Mouse (Mus musculus) embryonic facial prominence, embryonic 11.5 days (tissue): Measurements from ENCODE around the gene Klc1. TPM values are rescaled to one million over a fixed set of nuclear protein-coding genes. Genes with fewer than 3 reads are reported as not detected.

Source experiments
- ATAC-seq: fragments of 200-750 bp; cut with Nextera tagmentation; replicated peaks from 2 replicates; pipeline ENCODE4 v1.8.0; 2017; ENCODE audit warnings: low read depth; ENCODE audit not compliant: insufficient number of reproducible peaks, low FRiP score, low TSS enrichment
- DNase-seq: peaks from one replicate; pipeline ENCODE4 v3.0.0-alpha.2; 2015; ENCODE audit warnings: low spot score
- H3K27ac ChIP-seq: fragments of 300-500 bp; sonication (generic); replicated peaks from 2 replicates; pipeline ENCODE4 v1.5.1; 2014; ENCODE audit warnings: mild to moderate bottlenecking, low read depth, low read length, control low read depth
- H3K27me3 ChIP-seq: fragments of 300-500 bp; sonication (generic); 2 replicates; pipeline ENCODE4 v1.6.1; 2014; ENCODE audit warnings: mild to moderate bottlenecking, low read length, moderate library complexity, mixed read lengths; ENCODE audit not compliant: control insufficient read depth, insufficient read depth
- H3K36me3 ChIP-seq: fragments of 300-500 bp; sonication (generic); replicated peaks from 2 replicates; pipeline ENCODE4 v1.6.1; 2014; ENCODE audit warnings: low read depth, mild to moderate bottlenecking, low read length, moderate library complexity, mixed read lengths; ENCODE audit not compliant: control insufficient read depth, insufficient read depth
- H3K4me1 ChIP-seq: fragments of 300-500 bp; sonication (generic); 2 replicates; pipeline ENCODE4 v1.6.1; 2014; ENCODE audit warnings: low read length, mixed read lengths; ENCODE audit not compliant: control insufficient read depth, insufficient read depth
- H3K4me2 ChIP-seq: fragments of 300-500 bp; sonication (generic); 2 replicates; pipeline ENCODE4 v1.6.1; 2014; ENCODE audit warnings: low read depth, mild to moderate bottlenecking, control low read depth, low read length, moderate library complexity
- H3K4me3 ChIP-seq: fragments of 300-500 bp; sonication (generic); 2 replicates; pipeline ENCODE4 v1.5.1; 2014; ENCODE audit warnings: low read depth, low read length, control low read depth
- H3K9ac ChIP-seq: fragments of 300-500 bp; sonication (generic); replicated peaks from 2 replicates; pipeline ENCODE4 v1.6.1; 2014; ENCODE audit warnings: mild to moderate bottlenecking, control low read depth, low read length
- H3K9me3 ChIP-seq: fragments of 300-500 bp; sonication (generic); replicated peaks from 2 replicates; pipeline ENCODE4 v1.6.1; 2016; ENCODE audit warnings: mild to moderate bottlenecking, low read length, inconsistent platforms, mixed read lengths; ENCODE audit not compliant: control insufficient read depth
- WGBS: fragments of 180-500 bp; shearing (Covaris S2); extraction: QIAGEN DNeasy Blood & Tissue Kit; methylation state at CpG from one replicate; pipeline ENCODE4 v1.1.7; 2014; 5-methylcytosine and 5-hydroxymethylcytosine counted together
- polyA plus RNA-seq: library from polyadenylated mRNA; unstranded; fragments of >200 nt; fragmentation: Nextera tagmentation; extraction: Ambion mirVana; gene quantifications from 2 replicates; pipeline ENCODE4 v1.2.1, GENCODE M21; 2014

The Klc1 gene
- polyA plus RNA-seq, 1 experiment from 2014 or later = 132 TPM

DNA sequence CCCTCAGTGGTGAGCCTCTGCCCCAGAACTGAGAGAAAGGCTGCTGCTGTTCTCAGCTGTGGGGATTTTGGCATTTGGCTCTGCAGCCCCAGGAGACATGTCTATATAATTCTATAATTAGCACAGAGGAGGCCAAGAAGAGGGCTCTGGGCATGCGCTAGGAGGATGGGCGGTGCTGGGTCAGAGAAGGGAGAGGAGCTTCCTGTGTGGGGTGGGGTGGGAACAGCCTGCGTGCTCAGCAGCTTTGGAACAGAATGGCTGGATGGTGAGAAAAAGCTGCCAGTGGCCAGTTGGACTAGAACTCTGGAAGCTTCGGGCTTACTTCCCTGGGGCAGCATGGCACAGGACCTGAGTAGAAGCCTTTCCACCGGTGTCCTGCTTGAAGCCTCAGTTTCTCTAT, 12.6 kb upstream of the Klc1 start:
- no peak overlapping the region for H3K27ac ChIP-seq
- 68% methylated on average over 5 of the region's 5 CpGs for WGBS
- ATAC-seq = no peak

DNA sequence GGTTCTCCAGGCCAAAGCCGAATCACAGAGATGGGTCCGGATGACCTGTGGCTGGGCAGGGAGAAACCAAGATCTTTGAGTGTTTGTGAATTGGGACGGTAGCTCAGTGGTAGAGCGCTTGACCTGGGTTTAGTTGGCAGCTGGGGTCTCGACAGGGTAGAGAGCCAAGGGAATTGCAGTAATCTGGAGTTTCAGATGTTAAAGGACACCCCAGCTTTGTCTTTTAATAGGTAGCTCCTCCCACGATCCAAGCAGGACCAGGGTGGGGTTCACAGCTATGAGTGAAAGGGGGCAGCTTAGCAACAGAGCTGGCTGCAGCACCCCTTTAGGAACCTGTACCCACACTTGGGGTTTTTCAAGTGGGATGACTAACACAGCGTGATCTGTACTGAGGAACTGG, 11.2 kb upstream of the Klc1 start:
- WGBS = 79% methylated on average over 7 of the region's 7 CpGs
- no peaks in the 10 kb centered on the region for H3K27me3 ChIP-seq

More for the DNA sequence above, 12.6 kb upstream of the Klc1 start:
- Histone ChIP-seq H3K4me3 (no peak overlapping the region), H3K36me3 (no peaks in the 10 kb centered on the region), H3K4me1 (no peaks in the 10 kb centered on the region), H3K27me3 (no peaks in the 10 kb centered on the region), H3K9me3 (no peaks in the 10 kb centered on the region), H3K9ac (no peak overlapping the region), H3K4me2 (no peak overlapping the region)
- DNase-seq = peak; percentile 26

GRCm38 (mm10) chr12:111750739-111751138, 7.9 kb upstream of the Klc1 start:
- DNase-seq (no peak), ATAC-seq (no peak)
- Histone ChIP-seq H3K4me2 (no peak overlapping the region), H3K9me3 (no peaks in the 10 kb centered on the region), H3K9ac (no peak overlapping the region), H3K27ac (no peak overlapping the region), H3K4me3 (no peak overlapping the region), H3K4me1 (no peaks in the 10 kb centered on the region), H3K36me3 (no peaks in the 10 kb centered on the region), H3K27me3 (no peaks in the 10 kb centered on the region)
- WGBS = 98% methylated on average over 3 of the region's 3 CpGs

More for the DNA sequence above, 11.2 kb upstream of the Klc1 start:
- Histone ChIP-seq H3K27ac (no peak overlapping the region), H3K9me3 (no peaks in the 10 kb centered on the region), H3K36me3 (no peaks in the 10 kb centered on the region), H3K9ac (no peak overlapping the region), H3K4me1 (no peaks in the 10 kb centered on the region), H3K4me2 (no peak overlapping the region), H3K4me3 (no peak overlapping the region)
- no peak for ATAC-seq
- no peak for DNase-seq

- no peaks in the 10 kb centered on the region for H3K36me3 ChIP-seq
- no peaks in the 10 kb centered on the region for H3K4me1 ChIP-seq
- no peaks in the 10 kb centered on the region for H3K27me3 ChIP-seq
- H3K27ac ChIP-seq = no peak overlapping the region
- ATAC-seq = no peak
- DNase-seq = no peak
- no peak overlapping the region for H3K9ac ChIP-seq
- no peak overlapping the region for H3K4me2 ChIP-seq
- WGBS = 91% methylated on average over 6 of the region's 6 CpGs
- H3K9me3 ChIP-seq = no peaks in the 10 kb centered on the region
- no peak overlapping the region for H3K4me3 ChIP-seq
Measured at GRCm38 (mm10) chr12:111752491-111752890, 6.2 kb upstream of the Klc1 start.

DNA sequence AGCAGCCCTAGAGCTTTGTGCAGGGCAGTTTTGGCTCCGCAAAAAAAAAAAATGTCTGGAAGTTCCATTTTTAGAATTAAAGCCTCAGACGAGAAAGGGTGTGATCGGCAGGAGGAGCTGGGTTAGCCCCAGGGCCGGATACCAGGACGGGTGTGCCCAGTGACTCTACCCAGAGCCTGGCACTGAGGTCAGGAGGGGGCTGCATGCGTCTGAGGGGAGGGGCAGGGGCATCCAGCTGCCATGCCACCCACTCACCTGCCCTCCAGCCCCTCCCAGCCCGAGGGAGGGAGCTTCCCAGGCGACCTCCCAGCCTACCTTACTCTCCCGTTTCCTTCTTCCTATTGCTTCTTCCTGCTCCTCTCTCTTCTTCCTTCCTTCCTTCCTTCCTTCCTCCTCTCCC, 5.3 kb upstream of the Klc1 start:
- Histone ChIP-seq H3K9me3 (no peaks in the 10 kb centered on the region), H3K4me2 (no peak overlapping the region), H3K27ac (no peak overlapping the region), H3K27me3 (no peaks in the 10 kb centered on the region), H3K4me3 (no peak overlapping the region), H3K36me3 (no peaks in the 10 kb centered on the region), H3K9ac (no peak overlapping the region), H3K4me1 (peaks cover 2% of the 10 kb centered on the region; the same call in 1 of the 2 replicates)
- DNase-seq (no peak), ATAC-seq (no peak)
- WGBS = 68% methylated on average over 9 of the region's 9 CpGs

GRCm38 (mm10) chr12:111754710-111755109, 3.9 kb upstream of the Klc1 start:
- no peaks in the 10 kb centered on the region for H3K36me3 ChIP-seq
- ATAC-seq = no peak
- H3K4me2 ChIP-seq = no peak overlapping the region
- H3K9me3 ChIP-seq = no peaks in the 10 kb centered on the region
- no peak overlapping the region for H3K4me3 ChIP-seq
- H3K27ac ChIP-seq = no peak overlapping the region
- H3K4me1 ChIP-seq = peaks cover 2% of the 10 kb centered on the region; the same call in 1 of the 2 replicates
- H3K9ac ChIP-seq = no peak overlapping the region
- no peak for DNase-seq
- no peaks in the 10 kb centered on the region for H3K27me3 ChIP-seq

GRCm38 (mm10) chr12:111755231-111755630, 3.4 kb upstream of the Klc1 start:
- Histone ChIP-seq H3K4me2 (no peak overlapping the region), H3K27ac (no peak overlapping the region), H3K4me3 (no peak overlapping the region), H3K27me3 (no peaks in the 10 kb centered on the region), H3K36me3 (no peaks in the 10 kb centered on the region), H3K9me3 (no peaks in the 10 kb centered on the region), H3K9ac (no peak overlapping the region), H3K4me1 (peaks cover 2% of the 10 kb centered on the region; the same call in 1 of the 2 replicates)
- ATAC-seq (no peak), DNase-seq (no peak)
- WGBS = 69% methylated on average over 2 of the region's 2 CpGs

DNA sequence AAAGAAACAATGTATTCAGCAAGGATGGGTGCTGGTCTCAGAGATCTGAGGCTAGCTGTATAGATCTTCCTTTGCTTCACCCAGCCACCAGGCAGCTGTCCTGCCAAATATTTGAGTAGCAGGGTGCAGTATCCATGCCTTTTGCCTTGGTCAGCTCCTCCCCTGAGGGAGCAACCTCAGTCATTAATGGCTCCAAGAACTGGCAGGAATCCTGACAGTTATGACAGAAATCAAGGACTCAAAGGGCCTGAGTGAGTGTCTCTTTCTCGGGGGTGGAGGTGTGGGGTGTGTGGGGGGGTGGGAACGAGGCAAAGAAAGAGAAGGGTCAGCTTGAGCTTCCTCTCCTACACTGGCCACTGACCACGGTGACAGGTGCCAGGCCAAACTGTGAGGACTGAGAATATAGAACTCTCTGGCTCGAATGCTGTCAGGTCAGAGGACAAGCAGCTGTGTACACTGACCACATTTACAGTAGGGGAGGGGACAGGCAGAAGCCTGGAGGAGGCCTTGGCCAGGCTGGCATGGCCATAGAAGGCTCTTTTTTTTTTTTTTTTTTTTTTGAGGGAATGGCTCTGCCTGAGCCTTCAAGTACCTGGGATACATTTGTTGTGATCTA, 2.5 kb upstream of the Klc1 start:
- ATAC-seq = no peak
- H3K9me3 ChIP-seq = no peaks in the 10 kb centered on the region

More for the DNA sequence above, 2.5 kb upstream of the Klc1 start:
- Histone ChIP-seq H3K36me3 (no peaks in the 10 kb centered on the region), H3K9ac (no peak overlapping the region), H3K4me3 (no peak overlapping the region), H3K27me3 (no peaks in the 10 kb centered on the region), H3K27ac (no peak overlapping the region), H3K4me1 (peaks cover 2% of the 10 kb centered on the region; the same call in 1 of the 2 replicates), H3K4me2 (no peak overlapping the region)
- 60% methylated on average over 4 of the region's 4 CpGs for WGBS
- no peak for DNase-seq
